Mouse (Mus musculus): ENCODE measurements around the gene Alpk1.

DNA sequence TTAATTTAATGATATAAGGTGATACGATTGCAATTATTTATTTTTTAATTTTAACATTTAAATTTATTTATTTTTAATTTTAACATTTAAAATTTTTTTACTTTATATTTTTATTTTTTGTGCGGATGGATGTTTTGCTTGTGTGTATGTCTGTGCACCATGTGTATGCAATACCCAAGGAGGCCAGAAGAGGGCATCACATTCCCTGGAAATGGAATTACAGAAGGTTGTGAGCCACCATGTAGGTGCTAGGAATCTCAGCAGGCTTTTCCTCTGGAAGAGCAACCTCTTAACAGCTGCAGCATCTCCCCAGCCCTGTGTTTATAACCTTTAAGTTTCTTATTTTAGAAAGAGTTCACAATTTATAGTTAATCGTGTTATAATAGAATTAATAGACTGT, 15.4 kb upstream of the Alpk1 start:
- TF ChIP-seq POLR2A (IDR thresholded peaks at IDR 0.05; ENCODE audit: control insufficient read depth, extremely low read depth, insufficient read depth, low read length, poor library complexity) (no peak), CTCF (IDR thresholded peaks at IDR 0.05; ENCODE audit: borderline replicate concordance, control insufficient read depth, extremely low read depth, insufficient read depth, low read length, poor library complexity) (no peak)
